Mouse (Mus musculus): ENCODE data around the gene Sycp3. TPM values are rescaled to one million over a fixed set of nuclear protein-coding genes. Genes with fewer than 3 reads are reported as not detected.
"Not testable (repeated sequence)": the region's sequence is repeated elsewhere in the genome, so short reads cannot be mapped to it uniquely, and the experiment has no call there.

Gene Sycp3
- polyA plus RNA-seq, 1 experiment from 2014 or later = 0.16 TPM

DNA sequence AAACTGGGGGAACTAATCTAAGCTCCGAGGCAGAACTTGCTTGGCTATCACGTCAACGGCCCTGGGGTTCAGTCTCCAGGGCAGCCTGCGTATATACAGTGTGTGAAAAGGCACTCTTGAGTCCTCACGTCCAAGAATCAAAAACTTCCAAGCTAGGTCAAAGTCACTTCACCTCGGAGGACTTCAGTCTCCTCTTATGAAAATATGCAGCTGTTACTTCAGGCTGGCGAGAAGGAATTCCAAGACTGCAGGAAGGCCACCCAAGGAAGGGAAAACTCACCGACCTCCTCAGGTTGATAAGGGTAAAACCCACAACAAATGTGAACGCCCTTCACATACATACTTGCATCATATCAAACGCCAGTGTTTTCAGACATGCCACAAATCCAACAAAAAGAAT lies 42.0 kb downstream of the Sycp3 start:
- DNase-seq (ENCODE audit: low spot score) = no peak

DNA sequence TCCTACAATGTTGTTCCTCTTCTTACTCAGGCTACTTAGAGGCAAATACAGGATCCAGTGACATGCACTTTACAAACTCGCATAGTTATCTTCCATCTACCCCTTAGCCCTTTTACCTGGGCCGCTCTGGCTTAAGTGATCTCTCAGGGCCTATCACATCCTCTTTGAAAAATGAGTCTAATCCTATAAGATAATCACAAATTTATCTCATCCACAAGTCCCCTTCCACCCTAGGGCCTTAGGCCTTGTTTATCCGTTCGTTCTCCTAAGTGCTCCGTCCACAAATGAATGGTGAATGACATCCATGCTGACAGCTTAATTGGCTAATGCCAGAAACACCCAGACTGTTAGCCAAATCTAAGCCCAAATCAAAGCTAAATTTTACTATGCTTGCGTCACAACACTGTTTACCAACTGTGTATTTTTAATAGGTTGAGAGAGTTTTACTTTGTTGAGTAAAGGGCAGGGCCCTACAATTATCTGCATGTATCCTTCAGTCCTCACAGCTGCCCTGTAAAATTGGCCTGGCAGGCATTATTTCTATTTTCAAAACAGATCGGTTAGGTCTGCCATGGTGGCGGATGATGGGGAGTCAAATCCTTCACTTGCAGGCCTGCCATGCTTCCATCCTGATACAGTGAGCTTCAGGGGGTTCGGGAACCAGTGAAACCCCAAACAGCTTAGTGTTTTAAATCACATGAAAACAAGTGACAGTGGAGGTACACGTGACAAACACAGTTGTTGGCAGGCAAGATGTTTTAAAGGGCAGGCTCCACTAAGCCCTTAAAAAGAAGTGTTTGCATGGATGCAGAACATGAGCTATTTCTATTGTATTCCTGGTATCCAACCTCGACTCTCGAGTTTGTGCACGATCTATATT lies 42.8 kb downstream of the Sycp3 start:
- no peak for DNase-seq (ENCODE audit: low spot score)

DNA sequence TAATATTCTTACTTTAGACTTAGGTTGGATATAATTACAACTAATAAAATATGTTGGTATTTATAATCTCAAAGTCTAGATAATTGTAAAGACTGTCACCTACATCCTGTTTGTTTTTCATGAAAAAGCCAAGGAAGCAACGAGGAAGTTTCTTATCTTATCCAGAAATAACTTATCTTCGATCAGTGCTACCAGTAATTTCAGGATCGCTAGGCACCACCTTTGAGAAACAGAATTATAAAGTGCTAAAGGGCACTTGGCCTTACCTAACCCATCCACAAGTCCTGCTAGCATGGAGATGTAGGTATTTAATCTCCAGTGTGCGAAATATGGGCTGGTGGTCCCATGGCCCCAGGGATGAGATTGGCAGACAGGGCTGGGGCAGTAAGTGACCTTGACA lies 43.5 kb downstream of the Sycp3 start:
- DNase-seq (ENCODE audit: low spot score) = no peak

DNA sequence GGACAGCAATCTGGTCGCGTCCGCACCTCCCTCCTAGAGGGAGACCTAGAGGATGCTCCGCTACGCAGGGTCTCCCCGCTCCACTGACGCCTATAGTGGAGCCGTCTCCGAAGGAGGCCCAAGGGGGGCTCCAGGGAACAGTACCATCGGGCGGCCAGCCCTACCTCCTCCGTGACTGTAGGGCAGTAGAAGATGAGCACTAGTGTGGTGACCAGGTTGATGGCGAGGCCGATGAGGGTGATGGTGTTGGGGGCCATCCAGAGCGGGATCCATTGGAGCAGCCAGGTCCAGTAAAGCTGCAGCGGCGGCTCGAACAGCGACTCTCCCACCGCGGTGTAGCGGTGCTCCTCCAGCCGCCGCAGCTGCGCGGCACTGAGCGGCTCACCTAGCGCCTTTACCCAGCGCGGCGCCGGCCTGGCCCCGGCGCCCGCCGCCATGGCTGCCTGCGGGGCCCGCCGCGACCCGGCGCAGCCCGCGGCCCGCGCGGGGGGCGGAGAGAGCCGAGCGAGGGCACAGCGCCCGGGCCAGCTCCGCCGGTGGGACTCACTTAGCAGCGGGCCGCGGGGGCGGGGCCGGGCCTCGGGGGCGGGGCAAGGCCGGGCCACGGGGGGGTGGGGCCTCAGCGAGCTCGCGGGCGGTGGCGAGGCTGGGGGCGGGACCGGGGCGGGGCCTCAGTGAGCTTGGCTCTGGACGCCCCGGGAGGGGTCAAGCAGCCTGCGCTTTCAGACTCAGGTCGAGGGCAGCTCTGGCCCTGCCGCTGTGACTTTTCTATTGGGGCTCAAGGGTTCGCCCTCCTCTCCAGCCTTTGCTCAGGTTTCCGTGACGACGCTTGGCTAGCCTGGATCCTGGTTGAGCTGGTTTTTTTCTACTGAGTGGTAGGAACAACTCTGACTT lies 44.3 kb downstream of the Sycp3 start, which contains the start of gene Chpt1:
Gene Chpt1 (minus strand): TSS at position 653 of the 894 bp plus-strand sequence.
- DNase-seq (ENCODE audit: low spot score) = peak; percentile 82

DNA sequence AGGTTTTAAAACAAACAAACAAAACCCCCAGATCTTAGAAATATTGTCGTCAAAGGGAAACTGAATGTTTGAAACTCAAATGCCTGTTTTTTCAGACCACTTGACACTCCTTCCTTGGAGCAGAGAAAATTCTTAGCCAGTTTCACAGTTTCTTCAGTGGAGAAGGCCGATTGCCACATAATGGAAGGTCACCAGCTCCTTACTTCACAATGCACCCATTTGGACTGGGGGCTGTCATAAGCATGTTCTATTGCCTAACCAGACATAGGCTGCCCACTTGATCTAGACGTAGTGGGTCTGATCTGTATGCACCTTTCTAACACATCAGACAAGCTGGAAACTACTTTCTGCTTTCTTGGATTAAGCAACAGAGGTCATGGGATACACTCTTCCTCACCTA lies 45.1 kb downstream of the Sycp3 start:
- no peak for DNase-seq (ENCODE audit: low spot score)

DNA sequence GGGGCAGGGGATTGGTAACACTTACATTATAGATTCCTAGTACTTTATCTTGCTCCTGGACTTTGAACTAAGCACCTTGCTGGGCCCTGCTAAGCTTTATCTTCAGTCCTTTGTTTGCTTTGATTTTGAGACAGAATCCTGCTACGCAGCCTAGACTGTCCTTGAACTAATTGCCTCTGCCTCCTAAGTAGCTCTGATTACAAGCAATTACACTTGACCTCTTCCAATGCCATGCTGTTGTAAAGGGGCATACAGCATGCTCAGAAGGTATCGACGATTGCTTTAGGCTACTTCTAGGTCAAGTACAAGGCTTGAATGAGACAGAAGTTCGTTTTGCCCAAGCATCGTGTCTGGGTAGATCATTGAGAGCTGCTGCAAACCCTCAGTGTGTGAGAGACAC lies 45.9 kb downstream of the Sycp3 start:
- DNase-seq (ENCODE audit: low spot score) = no peak

DNA sequence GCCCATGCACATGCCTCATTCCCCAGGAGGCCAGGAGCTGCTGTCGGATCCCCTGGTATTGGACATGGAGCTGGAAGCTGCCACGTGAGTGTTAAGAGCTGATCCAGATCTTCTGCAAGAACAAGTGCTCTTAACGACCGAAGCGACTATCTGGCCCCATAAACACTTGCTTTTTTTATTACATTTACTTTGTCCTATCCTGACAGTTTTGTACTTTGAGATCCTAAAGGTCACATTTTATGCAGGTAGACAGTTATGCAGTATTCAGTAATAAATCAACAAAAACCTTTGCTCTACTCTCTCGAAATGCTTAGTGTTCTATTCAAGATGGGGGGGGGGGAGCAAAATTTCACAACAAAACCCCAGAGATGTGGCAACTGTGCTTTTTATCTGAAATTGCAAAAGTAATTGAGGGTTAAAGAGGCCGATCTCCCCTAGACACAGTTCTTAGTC lies 48.3 kb downstream of the Sycp3 start:
- DNase-seq (ENCODE audit: low spot score) = no peak

DNA sequence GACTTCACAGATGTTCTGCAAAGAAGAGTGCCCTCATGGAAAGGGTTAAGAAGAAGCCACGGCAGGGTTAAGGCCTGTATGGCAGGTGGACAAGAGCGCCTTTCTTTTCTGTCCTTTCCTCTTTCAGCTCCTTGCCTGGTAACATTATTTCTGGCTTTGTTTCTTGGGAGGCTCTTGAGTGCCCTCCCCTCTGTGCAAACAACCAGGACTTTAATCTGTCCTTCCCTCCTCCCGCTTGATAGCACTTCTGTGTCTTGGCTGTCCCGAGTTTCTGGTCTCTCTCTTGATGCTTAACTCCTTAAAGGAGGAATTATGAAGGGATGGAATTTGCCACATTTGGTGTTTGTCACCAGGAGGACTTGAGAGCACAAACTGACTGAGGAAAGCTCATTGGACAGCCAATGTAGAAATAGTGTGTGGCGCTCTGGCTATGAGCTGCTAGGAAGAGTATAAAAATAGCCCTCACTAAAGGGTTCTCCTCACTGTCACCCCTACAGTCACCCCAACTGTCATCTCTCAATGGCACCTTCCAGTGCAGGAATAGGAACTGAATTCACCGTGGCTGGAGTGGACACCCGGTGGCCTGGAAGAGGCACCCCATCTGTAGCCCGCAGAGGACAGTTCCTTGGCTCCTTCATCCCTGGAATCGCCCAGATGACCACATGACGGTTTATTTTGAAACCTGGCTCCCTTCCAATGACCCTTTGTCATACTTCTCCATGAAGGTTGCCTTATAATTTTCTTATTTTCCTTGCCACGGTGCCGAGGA lies 51.3 kb downstream of the Sycp3 start:
- no peak for DNase-seq (ENCODE audit: low spot score)

DNA sequence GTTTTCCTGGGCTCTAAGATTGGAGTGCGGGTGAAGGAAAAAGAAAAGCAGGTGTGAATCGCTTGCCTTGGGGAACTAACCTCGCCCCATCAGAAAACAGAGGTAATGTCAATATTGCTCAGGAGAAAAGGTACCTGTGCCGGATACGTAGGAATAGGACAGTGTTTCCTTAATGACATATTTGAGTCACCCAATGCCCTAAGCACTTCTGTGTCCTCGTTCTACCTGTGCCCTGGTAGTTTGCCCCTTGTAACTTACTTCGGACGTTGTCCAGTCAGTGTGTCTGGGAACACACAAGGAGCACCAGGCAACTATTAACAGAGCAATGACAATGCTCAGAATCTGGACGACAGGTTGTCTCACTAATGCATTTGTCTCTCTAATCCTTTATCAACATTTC lies 52.0 kb downstream of the Sycp3 start:
- no peak for DNase-seq (ENCODE audit: low spot score)

DNA sequence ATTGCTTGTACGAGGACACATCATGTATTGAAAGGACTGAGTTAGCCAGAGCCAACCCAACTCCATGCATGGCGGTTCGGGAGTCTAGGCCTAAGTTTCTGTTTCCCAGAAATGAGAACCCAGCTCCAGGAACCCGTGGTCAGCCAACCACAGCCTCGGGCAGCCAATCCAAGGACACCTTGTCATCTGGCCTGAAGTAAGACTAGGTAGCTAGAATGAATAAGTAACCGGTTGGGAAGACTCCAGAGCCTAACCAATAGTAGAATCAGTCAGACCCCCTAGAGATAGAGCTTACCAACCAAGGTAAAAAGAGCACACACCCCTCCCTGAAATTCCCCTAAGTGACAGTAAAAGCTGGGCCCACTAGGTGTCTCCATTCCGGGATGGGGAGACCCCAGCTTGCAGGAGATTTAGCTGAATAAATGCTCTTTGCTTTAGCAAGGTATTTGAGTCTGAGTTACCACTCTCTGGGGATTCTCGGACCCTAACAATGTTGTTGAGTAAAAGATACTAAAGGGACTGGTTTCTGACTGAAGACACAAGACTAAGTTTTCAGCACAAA lies 54.3 kb downstream of the Sycp3 start:
- no peak for DNase-seq (ENCODE audit: low spot score)

DNA sequence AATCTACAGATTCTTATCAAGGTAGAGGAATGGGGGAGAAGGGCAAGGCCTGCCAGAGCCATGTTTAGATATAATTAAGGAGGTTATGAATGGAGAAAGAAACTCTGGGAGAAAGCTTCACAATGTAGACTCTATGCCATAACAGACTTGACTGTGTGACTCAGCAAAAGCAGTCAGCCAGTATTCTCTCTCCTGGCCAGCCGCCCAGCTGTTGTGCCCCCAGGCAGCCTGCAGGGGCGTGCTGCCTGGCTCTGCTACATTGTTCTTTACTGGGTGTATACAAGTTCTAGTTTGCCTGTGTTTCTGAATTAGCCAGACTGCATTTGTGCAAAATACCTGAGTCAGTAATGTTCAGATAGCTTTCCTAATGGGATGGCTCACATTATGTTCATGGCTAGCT lies 55.1 kb downstream of the Sycp3 start:
- no peak for DNase-seq (ENCODE audit: low spot score)

DNA sequence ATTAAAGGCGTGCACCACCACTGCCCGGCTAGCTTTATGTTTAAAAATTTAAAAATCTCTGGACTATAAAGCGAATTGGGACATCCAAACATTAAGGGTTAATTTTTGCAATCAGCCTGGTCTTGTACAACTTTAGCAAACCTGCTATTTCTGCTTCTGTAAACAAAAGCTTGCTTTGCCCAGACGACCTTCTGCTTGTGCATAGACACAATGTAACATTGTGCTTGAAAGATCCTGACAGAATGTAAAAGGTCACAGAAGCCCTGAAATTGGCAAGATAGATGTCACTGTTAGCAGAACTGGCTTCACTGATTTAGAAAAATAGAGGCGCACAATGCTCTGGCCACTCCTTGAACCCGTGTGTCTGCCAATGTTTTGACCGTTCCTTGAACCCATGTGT lies 55.7 kb downstream of the Sycp3 start:
- not testable (repeated sequence) for DNase-seq (ENCODE audit: low spot score)

DNA sequence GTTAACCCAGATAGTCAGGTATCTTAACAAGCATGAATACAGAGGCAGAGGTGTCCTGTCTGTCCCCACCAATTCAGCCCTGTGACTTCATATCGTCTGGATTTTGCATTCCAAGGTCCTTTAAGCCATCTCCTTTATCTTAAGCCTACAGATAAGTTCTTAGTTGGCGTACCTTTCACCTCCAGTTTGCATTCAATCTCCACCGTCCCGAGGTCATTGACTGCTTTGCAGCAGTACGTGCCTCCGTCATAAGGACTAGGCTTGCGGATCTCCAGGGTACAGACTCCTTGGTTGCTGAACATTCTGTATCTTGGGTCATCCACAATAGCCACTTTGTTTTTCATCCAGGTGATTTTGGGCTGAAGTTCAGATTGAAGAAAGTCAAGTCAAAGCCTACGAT lies 63.4 kb downstream of the Sycp3 start:
- no peak for DNase-seq (ENCODE audit: low spot score)

Other genes with a start within 250 kb of the Sycp3 start
- gene Dram1, start 80.5 kb upstream of the Sycp3 start, polyA plus RNA-seq (2015; fragmentation: Nextera tagmentation; extraction: Ambion mirVana) = 8.6 and 9.8 TPM in 2 replicates
- 8.6 and 9.6 TPM in 2 replicates for gene Gnptab, start 80.4 kb upstream of the Sycp3 start, polyA plus RNA-seq (2015; fragmentation: Nextera tagmentation; extraction: Ambion mirVana)
- 10.0 and 12.4 TPM in 2 replicates for gene Chpt1, start 44.5 kb downstream of the Sycp3 start, polyA plus RNA-seq (2015; fragmentation: Nextera tagmentation; extraction: Ambion mirVana)
- gene Mybpc1, start 145.6 kb downstream of the Sycp3 start, polyA plus RNA-seq (2015; fragmentation: Nextera tagmentation; extraction: Ambion mirVana) = 1.3 and 1.7 TPM in 2 replicates
- gene Spic, start 225.4 kb downstream of the Sycp3 start, polyA plus RNA-seq (2015; fragmentation: Nextera tagmentation; extraction: Ambion mirVana) = 12.0 and 16.3 TPM in 2 replicates

Data from thymus, postnatal 0 days (tissue).